Mouse (Mus musculus) CH12.LX (cell line): ENCODE data around the gene Elovl2. TPM values are rescaled to one million over a fixed set of nuclear protein-coding genes. Genes with fewer than 3 reads are reported as not detected.

Experiments used
- DNase-seq: peaks from one replicate; pipeline ENCODE4 v3.0.0-alpha.2; 2013; ENCODE audit errors: extremely low read depth
- H3K27ac ChIP-seq: 2 replicates; pipeline ENCODE4 v1.5.1; 2012; ENCODE audit warnings: low read depth, mild to moderate bottlenecking, control low read depth, moderate library complexity; ENCODE audit not compliant: insufficient read depth
- H3K27me3 ChIP-seq: replicated peaks from 2 replicates; pipeline ENCODE3; 2012; ENCODE audit warnings: inconsistent platforms
- H3K36me3 ChIP-seq, 2 experiments: replicated peaks in 1 of 2; 2 replicates each; pipeline versions ENCODE3 to v1.6.1; 2012; ENCODE audit warnings: inconsistent platforms in 1 of 2, low read length in 1 of 2, mild to moderate bottlenecking in 1 of 2, mixed read lengths in 1 of 2, moderate library complexity in 1 of 2; ENCODE audit not compliant: control insufficient read depth in 1 of 2, insufficient read depth in 1 of 2
- H3K4me1 ChIP-seq, 2 experiments: 2 replicates each; pipeline ENCODE4 v1.6.1; 2012; ENCODE audit warnings: inconsistent platforms in 1 of 2, moderate library complexity in 1 of 2; ENCODE audit not compliant: insufficient read depth in 2 of 2, control insufficient read depth in 1 of 2
- H3K4me2 ChIP-seq: 2 replicates; pipeline ENCODE4 v1.6.1; 2012; ENCODE audit warnings: low read depth, mild to moderate bottlenecking, control low read depth; ENCODE audit not compliant: poor library complexity, insufficient read depth, severe bottlenecking
- H3K4me3 ChIP-seq, 3 experiments: fragments of 150-350 bp in 1 of 3; sonication (generic) in 1 of 3; replicated peaks in 1 of 3; 2 replicates each; pipeline versions ENCODE3 to v1.5.1; 2011 to 2012; ENCODE audit warnings: low read depth in 2 of 3, low read length in 2 of 3, mild to moderate bottlenecking in 2 of 3, moderate library complexity in 2 of 3, control low read depth in 1 of 3, improper control_type of control experiment in 1 of 3, inconsistent platforms in 1 of 3, mixed read lengths in 1 of 3; ENCODE audit not compliant: poor library complexity in 1 of 3
- H3K79me2 ChIP-seq: replicated peaks from 2 replicates; pipeline ENCODE4 v1.6.1; 2012; ENCODE audit warnings: mild to moderate bottlenecking, moderate library complexity; ENCODE audit not compliant: control insufficient read depth, poor library complexity, insufficient read depth, severe bottlenecking; ENCODE audit errors: extremely low read depth
- H3K9ac ChIP-seq: 2 replicates; pipeline ENCODE4 v1.6.1; 2012; ENCODE audit warnings: low read depth, mild to moderate bottlenecking, control low read depth, moderate library complexity; ENCODE audit not compliant: insufficient read depth
- H3K9me3 ChIP-seq: replicated peaks from 2 replicates; pipeline ENCODE3; 2012; ENCODE audit warnings: low read length, inconsistent platforms, mixed read lengths
- BHLHE40 ChIP-seq: IDR thresholded peaks from 2 replicates; pipeline ENCODE4 v1.6.1; 2011; ENCODE audit warnings: mild to moderate bottlenecking, low read depth, low read length, improper control_type of control experiment
- CHD1 ChIP-seq: IDR thresholded peaks from 2 replicates; pipeline ENCODE4 v1.6.1; 2012; ENCODE audit warnings: low read depth, low read length, improper control_type of control experiment, inconsistent platforms
- E2F4 ChIP-seq: IDR thresholded peaks from 2 replicates; pipeline ENCODE4 v1.6.1; 2011; ENCODE audit warnings: low read depth, low read length, improper control_type of control experiment; ENCODE audit not compliant: insufficient replicate concordance
- ELF1 ChIP-seq: IDR thresholded peaks from 2 replicates; pipeline ENCODE4 v1.6.1; 2014; ENCODE audit warnings: low read depth, mild to moderate bottlenecking, inconsistent platforms, low read length, improper control_type of control experiment
- EP300 ChIP-seq: IDR thresholded peaks from 2 replicates; pipeline ENCODE4 v1.6.1; 2011; ENCODE audit warnings: low read length, improper control_type of control experiment
- GABPA ChIP-seq: IDR thresholded peaks from 2 replicates; pipeline ENCODE4 v1.6.1; 2012; ENCODE audit warnings: low read depth, low read length, improper control_type of control experiment, inconsistent platforms; ENCODE audit not compliant: insufficient replicate concordance
- HCFC1 ChIP-seq: IDR thresholded peaks from 2 replicates; pipeline ENCODE4 v1.6.1; 2012; ENCODE audit warnings: low read depth, mild to moderate bottlenecking, inconsistent platforms, low read length, improper control_type of control experiment
- JUN ChIP-seq: IDR thresholded peaks from 2 replicates; pipeline ENCODE4 v1.6.1; 2011; ENCODE audit warnings: low read depth, mild to moderate bottlenecking, low read length, improper control_type of control experiment, moderate library complexity; ENCODE audit not compliant: insufficient read depth
- KAT2A ChIP-seq: IDR thresholded peaks from 2 replicates; pipeline ENCODE4 v1.6.1; 2012; ENCODE audit warnings: low read length, improper control_type of control experiment, inconsistent platforms; ENCODE audit not compliant: insufficient replicate concordance
- MEF2A ChIP-seq: IDR thresholded peaks from 2 replicates; pipeline ENCODE4 v1.6.1; 2014; ENCODE audit warnings: low read depth, mild to moderate bottlenecking, inconsistent platforms, low read length, improper control_type of control experiment, borderline replicate concordance
- MXI1 ChIP-seq: IDR thresholded peaks from 2 replicates; pipeline ENCODE4 v1.6.1; 2011; ENCODE audit warnings: mild to moderate bottlenecking, low read depth, low read length, improper control_type of control experiment
- MYC ChIP-seq: IDR thresholded peaks from 2 replicates; pipeline ENCODE4 v1.6.1; 2011; ENCODE audit warnings: low read depth, mild to moderate bottlenecking, improper control_type of control experiment, low read length
- RCOR1 ChIP-seq: conservative IDR thresholded peaks from 2 replicates; pipeline ENCODE4 v1.6.1; 2012; ENCODE audit warnings: low read depth, mild to moderate bottlenecking, inconsistent platforms, low read length, improper control_type of control experiment
- SIN3A ChIP-seq: IDR thresholded peaks from 2 replicates; pipeline ENCODE4 v1.6.1; 2012; ENCODE audit warnings: low read length, improper control_type of control experiment, inconsistent platforms
- TBP ChIP-seq: conservative IDR thresholded peaks from 2 replicates; pipeline ENCODE4 v1.6.1; 2011; ENCODE audit warnings: low read depth, low read length, improper control_type of control experiment
- TCF12 ChIP-seq: IDR thresholded peaks from 2 replicates; pipeline ENCODE4 v1.6.1; 2014; ENCODE audit warnings: low read depth, mild to moderate bottlenecking, inconsistent platforms, low read length, improper control_type of control experiment
- UBTF ChIP-seq: IDR thresholded peaks from 2 replicates; pipeline ENCODE4 v1.6.1; 2012; ENCODE audit warnings: low read depth, mild to moderate bottlenecking, inconsistent platforms, low read length, improper control_type of control experiment, moderate library complexity
- USF1 ChIP-seq: IDR thresholded peaks from 2 replicates; pipeline ENCODE4 v1.6.1; 2014; ENCODE audit warnings: low read depth, mild to moderate bottlenecking, inconsistent platforms, low read length, improper control_type of control experiment
- USF2 ChIP-seq: conservative IDR thresholded peaks from 2 replicates; pipeline ENCODE4 v1.6.1; 2011; ENCODE audit warnings: low read depth, low read length, improper control_type of control experiment
- ZKSCAN1 ChIP-seq: IDR thresholded peaks from 2 replicates; pipeline ENCODE4 v1.6.1; 2012; ENCODE audit warnings: low read depth, inconsistent platforms, low read length, improper control_type of control experiment, borderline replicate concordance
- dilution Hi-C: fragments of 300-500 bp; cut with MboI; formaldehyde crosslinking; loops from 2 replicates; pipeline ENCODE4 v1.14.3; 2020; ENCODE audit warnings: low sequenced_read_pairs; ENCODE audit not compliant: extremely low pct_unique_long_range_greater_than_20kb, extremely low pct_ligation_motif_present
- in situ Hi-C: fragments of 300-500 bp; cut with MboI; formaldehyde crosslinking; loops from 3 replicates; pipeline ENCODE4 v1.14.3; 2019; ENCODE audit warnings: low sequenced_read_pairs, low pct_ligation_motif_present, low pct_unique_long_range_greater_than_20kb, mixed read lengths
- polyA plus RNA-seq: library from polyadenylated mRNA; unstranded; fragments of >175 nt; gene quantifications from 2 replicates; pipeline ENCODE4 v1.2.1, GENCODE M21; 2012; ENCODE audit warnings: low read depth; ENCODE audit not compliant: insufficient read length
- total RNA-seq, 2 experiments: library from RNA; depleted of rRNA; stranded (reverse); fragments of 300-350 nt in 1 of 2; fragments of >200 nt in 1 of 2; gene quantifications; 2 replicates each; pipeline ENCODE4 v1.2.3; 2012 to 2014

Gene Elovl2
- total and polyA plus RNA-seq, 3 experiments: not detected

DNA sequence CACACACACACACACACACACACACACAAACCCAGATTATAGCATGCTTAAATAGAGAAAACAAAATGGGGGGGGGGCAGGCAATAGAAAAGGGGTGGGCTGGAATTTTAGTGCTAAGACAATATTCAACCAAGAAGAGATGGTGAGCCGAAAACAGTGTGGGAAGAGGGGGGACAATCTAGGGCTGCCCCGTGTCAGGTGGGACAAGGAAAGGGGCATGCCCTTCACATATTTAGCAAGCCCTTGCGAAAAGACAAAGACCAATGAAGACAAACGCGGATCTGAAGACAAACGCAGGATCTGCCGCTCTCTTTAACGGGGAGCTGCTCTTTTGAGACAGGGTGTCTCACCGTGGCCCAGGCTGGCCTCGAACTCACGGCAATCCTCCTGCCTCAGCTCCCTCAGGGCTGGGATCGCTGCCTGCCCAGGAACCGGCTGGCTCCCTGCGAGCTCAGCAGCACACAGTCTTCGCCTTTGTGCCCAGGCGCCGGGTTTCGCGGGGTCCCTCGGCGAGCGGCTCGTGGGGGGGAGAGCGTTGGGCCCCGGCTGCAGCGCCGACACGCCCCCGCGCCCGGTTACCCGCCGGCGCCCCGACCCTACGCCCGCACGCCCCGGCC is 410 bp downstream of the Elovl2 start:
- no peak for TF ChIP-seq E2F4
- Histone ChIP-seq H3K27ac (no peak overlapping the region), H3K9ac (no peak overlapping the region), H3K9me3 (peaks cover 2% of the 10 kb centered on the region), H3K79me2 (no peaks in the 10 kb centered on the region), H3K4me1 (no peaks in the 10 kb centered on the region), H3K27me3 (no peaks in the 10 kb centered on the region), H3K36me3 (no peaks in the 10 kb centered on the region), H3K4me2 (no peak overlapping the region), H3K4me3 (no peak overlapping the region)
- in situ Hi-C loops (no loop called here), dilution Hi-C loops (no loop called here)
- DNase-seq: no peak

DNA sequence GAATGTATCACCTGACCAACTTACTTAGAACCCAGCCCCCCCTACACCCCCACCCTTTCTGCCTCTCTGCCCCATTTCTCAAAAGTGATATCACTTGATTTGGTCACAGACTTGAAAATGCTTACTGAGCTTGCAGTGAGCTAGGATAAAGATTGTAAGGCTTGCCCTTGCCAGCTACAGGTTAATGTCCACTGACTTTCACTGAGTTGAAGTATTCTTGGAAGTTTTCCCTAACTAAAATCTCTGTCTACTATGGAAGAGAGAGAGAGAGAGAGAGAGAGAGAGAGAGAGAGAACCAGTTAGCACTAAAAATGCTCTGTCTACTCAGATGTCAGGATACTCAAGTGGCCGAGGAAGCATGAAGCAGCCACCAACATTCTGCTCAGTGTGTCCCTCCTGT is 1.1 kb downstream of the Elovl2 start:
- H3K36me3 ChIP-seq: no peaks in the 10 kb centered on the region
- no peaks in the 10 kb centered on the region for H3K27me3 ChIP-seq
- in situ Hi-C loops (no loop called here), dilution Hi-C loops (no loop called here)
- no peaks in the 10 kb centered on the region for H3K79me2 ChIP-seq
- H3K4me3 ChIP-seq: no peak overlapping the region
- no peak for TF ChIP-seq CHD1
- no peak for TF ChIP-seq MXI1
- no peak for TF ChIP-seq EP300
- TF ChIP-seq MEF2A: no peak
- TF ChIP-seq HCFC1: no peak
- TF ChIP-seq MYC: no peak
- no peak overlapping the region for H3K27ac ChIP-seq
- peaks cover 2% of the 10 kb centered on the region for H3K9me3 ChIP-seq
- no peak overlapping the region for H3K9ac ChIP-seq
- H3K4me1 ChIP-seq: no peaks in the 10 kb centered on the region
- H3K4me2 ChIP-seq: no peak overlapping the region
- no peak for DNase-seq

DNA sequence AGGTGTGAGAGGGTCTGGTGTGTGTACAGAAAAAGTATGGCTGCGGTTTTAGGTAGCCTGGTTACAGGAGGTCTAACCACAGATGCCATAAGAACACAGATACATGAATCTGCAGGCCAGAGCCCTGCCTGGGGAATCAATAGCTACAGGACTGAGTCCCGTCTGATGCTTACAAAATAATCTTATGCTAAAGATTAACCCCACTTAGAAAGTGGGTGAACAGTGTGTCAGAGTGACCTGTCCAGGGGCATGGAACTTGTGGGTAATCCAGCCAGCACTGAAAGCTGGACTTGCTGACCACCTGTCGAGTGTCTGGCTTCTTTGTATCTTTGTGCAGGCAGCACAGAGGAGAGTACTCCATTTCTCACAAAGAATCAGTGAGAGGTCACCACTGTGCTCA is 4.0 kb downstream of the Elovl2 start:
- no peaks in the 10 kb centered on the region for H3K4me1 ChIP-seq
- H3K27me3 ChIP-seq: no peaks in the 10 kb centered on the region
- H3K4me2 ChIP-seq: no peak overlapping the region
- H3K27ac ChIP-seq: no peak overlapping the region
- H3K36me3 ChIP-seq: no peaks in the 10 kb centered on the region
- H3K9me3 ChIP-seq: peaks cover 2% of the 10 kb centered on the region
- H3K9ac ChIP-seq: no peak overlapping the region
- no peaks in the 10 kb centered on the region for H3K79me2 ChIP-seq
- dilution Hi-C loops (no loop called here), in situ Hi-C loops (no loop called here)
- no peak overlapping the region for H3K4me3 ChIP-seq
- TF ChIP-seq BHLHE40 (no peak), TCF12 (no peak), USF2 (no peak), TBP (no peak), RCOR1 (no peak), ZKSCAN1 (no peak), CHD1 (no peak), JUN (no peak), ELF1 (no peak), SIN3A (no peak), GABPA (no peak), KAT2A (no peak), HCFC1 (no peak), UBTF (no peak), EP300 (no peak), USF1 (no peak), MYC (no peak)
- no peak for DNase-seq
